12 mouse cellular contexts compared by ENCODE assay signal in the genomic region with DNA sequence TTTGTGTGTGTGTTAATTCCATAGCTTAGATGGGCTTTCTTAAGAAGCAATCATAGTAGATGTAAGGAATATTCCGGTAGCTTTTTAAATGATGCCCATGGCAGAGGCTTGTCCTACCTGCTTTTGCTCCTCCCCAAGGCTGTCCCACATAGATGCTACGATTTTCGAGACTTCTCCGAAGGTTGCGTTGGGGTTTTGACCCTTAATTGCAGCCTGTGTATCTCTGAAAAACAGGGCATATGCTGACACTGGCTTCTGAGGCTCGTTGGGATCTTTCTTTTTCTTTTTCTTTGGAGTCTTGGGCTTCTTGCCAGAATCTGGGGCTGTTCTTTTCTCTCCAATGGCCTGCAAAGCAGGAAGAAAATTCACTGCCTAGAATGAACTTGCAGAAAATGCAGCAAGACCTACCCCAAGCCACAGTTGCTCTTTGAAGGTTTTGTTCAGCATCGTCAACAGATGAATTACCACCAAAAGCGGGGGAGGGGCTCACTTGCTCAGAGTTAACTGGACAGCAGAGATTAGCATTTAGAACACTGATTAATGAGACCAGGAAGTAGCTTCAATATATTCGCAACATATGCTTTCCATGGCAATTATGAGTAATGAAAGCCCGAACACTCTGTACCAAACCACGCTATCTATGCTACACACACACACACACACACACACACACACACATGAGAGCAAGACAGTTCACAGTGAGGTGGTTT.
DNase-seq lines count a peak whose midpoint lies in the region; ATAC-seq lines count a peak whose summit lies in the region.
"Had no signal": no experiment of that assay in that cellular context is flagged by ENCODE, and none has a peak within 500 bp of the region (broad histone marks: within the 10 kb centered on the region; RNA-seq: fewer than 3 reads in every experiment).

No protein-coding gene starts in this region.

- H3K9ac ChIP-seq in midbrain, embryonic 11.5 days (ENCODE audit: low read length), result peak overlapping the region; percentile 6; the same call in 1 of the 2 replicates
- H3K9ac ChIP-seq in stomach, embryonic 15.5 days, result no peak overlapping the region
- H3K9ac ChIP-seq: limb, embryonic 12.5 days had no signal

- 60% methylated on average over 11 of the region's 11 CpGs for WGBS in midbrain, embryonic 11.5 days
- WGBS in stomach, embryonic 15.5 days, result 56% methylated on average over 11 of the region's 11 CpGs

- no peaks in the 10 kb centered on the region for H3K9me3 ChIP-seq in midbrain, embryonic 11.5 days (ENCODE audit: control insufficient read depth, low read length)
- no peaks in the 10 kb centered on the region for H3K9me3 ChIP-seq in stomach, embryonic 15.5 days
- H3K9me3 ChIP-seq: limb, embryonic 12.5 days had no signal

- H3K36me3 ChIP-seq in midbrain, embryonic 11.5 days (ENCODE audit: control insufficient read depth, insufficient read depth, low read length), result peaks cover 14% of the 10 kb centered on the region
- H3K36me3 ChIP-seq in stomach, embryonic 15.5 days, result no peaks in the 10 kb centered on the region

- peak; percentile 11 for DNase-seq in gastrocnemius, postnatal 10 days
- DNase-seq in gastrocnemius, postnatal 4 days (ENCODE audit: low spot score in 2 of 2), result no peak
- peak; percentile 18 for DNase-seq in right cerebral cortex, adult 18-20 months
- DNase-seq in right cerebral cortex, postnatal 25 days, result no peak
- peak; percentile 91 for DNase-seq in midbrain, embryonic 11.5 days (ENCODE audit: low spot score, missing footprints)
- DNase-seq in urinary bladder, postnatal 36 days (ENCODE audit: low spot score in 2 of 2), result no peak
- no peak for DNase-seq in left cerebral cortex, adult 8-10 months (ENCODE audit: low spot score in 2 of 2)
- DNase-seq: cerebellum, adult 2 months; lung, postnatal 36 days; thymus, adult 18-20 months had no signal

- ATAC-seq in midbrain, embryonic 11.5 days (ENCODE audit: low FRiP score), result peak; percentile 77
- no peak for ATAC-seq in stomach, embryonic 15.5 days (ENCODE audit: insufficient read depth, low FRiP score, low read depth)

- H3K27ac ChIP-seq in midbrain, embryonic 11.5 days (ENCODE audit: low read depth, low read length), result peak overlapping the region; percentile 67
- H3K27ac ChIP-seq in stomach, embryonic 15.5 days, result 0 out of 2 replicates have a peak overlapping the region, but pooled peaks have one; percentile 5
- H3K27ac ChIP-seq: limb, embryonic 12.5 days had no signal

- no peak overlapping the region for H3K4me3 ChIP-seq in midbrain, embryonic 11.5 days (ENCODE audit: low read depth, low read length)
- H3K4me3 ChIP-seq in stomach, embryonic 15.5 days (replicated peaks), result no peak overlapping the region
- H3K4me3 ChIP-seq: limb, embryonic 12.5 days had no signal

- H3K4me2 ChIP-seq in midbrain, embryonic 11.5 days, result no peak overlapping the region
- H3K4me2 ChIP-seq in stomach, embryonic 15.5 days, result no peak overlapping the region
- H3K4me2 ChIP-seq: limb, embryonic 12.5 days had no signal

- H3K27me3 ChIP-seq in midbrain, embryonic 11.5 days (ENCODE audit: control insufficient read depth, insufficient read depth, low read length), result no peaks in the 10 kb centered on the region
- H3K27me3 ChIP-seq in stomach, embryonic 15.5 days (replicated peaks), result no peaks in the 10 kb centered on the region

- peaks cover 18% of the 10 kb centered on the region for H3K4me1 ChIP-seq in midbrain, embryonic 11.5 days (ENCODE audit: control insufficient read depth, insufficient read depth, low read length)
- H3K4me1 ChIP-seq in stomach, embryonic 15.5 days, result no peaks in the 10 kb centered on the region

Comparison
In these comparisons a context has a peak if more than half of its experiments do, and no peak if none do; other contexts are left out.
1. DNase-seq: peak in gastrocnemius, postnatal 10 days (single experiment), right cerebral cortex, adult 18-20 months (single experiment) and midbrain, embryonic 11.5 days (single experiment); none in gastrocnemius, postnatal 4 days (0 of 2), right cerebral cortex, postnatal 25 days (single experiment), urinary bladder, postnatal 36 days (0 of 2) and left cerebral cortex, adult 8-10 months (0 of 2).